Mouse (Mus musculus): ENCODE results near the gene Ccdc69.

The Ccdc69 gene

GRCm38 (mm10) chr11:55005684-55006083 lies 72.2 kb downstream of the Ccdc69 start:
- DNase-seq: no peak

- DNase-seq: no peak
These were observed 72.9 kb downstream of the Ccdc69 start for GRCm38 (mm10) chr11:55004970-55005502.
